Mouse (Mus musculus) liver, adult 2 months (tissue): ENCODE results near the gene Epo.

Source experiments
- CTCF ChIP-seq: fragments of 200-500 bp; IDR thresholded peaks from 2 replicates; pipeline ENCODE4 v1.5.1; 2011; ENCODE audit warnings: low read depth, low read length, control low read depth
- POLR2A ChIP-seq: fragments of 200-500 bp; IDR thresholded peaks from 2 replicates; pipeline ENCODE4 v1.6.1; 2011; ENCODE audit warnings: low read length, control low read depth; ENCODE audit not compliant: insufficient read depth; ENCODE audit errors: extremely low read depth

DNA sequence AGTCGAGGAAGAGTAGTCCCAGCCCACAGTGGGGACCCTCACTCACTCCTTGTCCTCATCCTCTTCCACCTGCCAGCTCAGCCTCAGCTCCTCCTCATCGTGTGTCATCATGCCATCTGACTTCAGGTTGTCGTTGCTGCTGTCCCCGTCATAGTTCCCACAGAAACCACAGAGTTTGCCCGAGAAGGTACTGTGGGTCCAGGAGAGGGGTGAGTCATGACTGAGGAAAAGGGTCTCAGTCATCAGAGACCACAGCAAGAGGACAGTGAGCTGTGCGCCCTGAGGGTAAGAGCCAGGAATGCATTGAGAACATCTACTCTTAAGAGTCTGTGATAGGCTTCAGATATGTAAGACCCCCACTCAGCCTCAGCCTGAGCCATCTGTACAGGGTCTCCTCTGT lies 77.8 kb downstream of the Epo start:
- TF ChIP-seq CTCF (no peak), POLR2A (no peak)
